Mouse (Mus musculus) lung, postnatal 25 days (tissue): ENCODE measurements at regions not wholly inside any gene's neighbourhood (a gene's known extent, or its start where the extent isn't known, plus 50 kb on each side); places are given as distances from the start of the nearest gene placed in this dataset.
A peak's percentile ranks its signal among the peaks of the same experiment; 100 is the strongest.

Experiments used
- DNase-seq: peaks from one replicate; pipeline ENCODE4 v3.0.0; 2022; ENCODE audit warnings: low spot score

GRCm38 (mm10) chr13:40794190-40794589 is 56.0 kb upstream of the Tfap2a start:
- DNase-seq: no peak

GRCm38 (mm10) chr13:40792947-40793346 is 54.8 kb upstream of the Tfap2a start:
- DNase-seq: peak; percentile 70

GRCm38 (mm10) chr13:40788225-40788624 is 50.0 kb upstream of the Tfap2a start:
- DNase-seq: peak; percentile 5
